Mouse (Mus musculus) gastrocnemius, postnatal 36 days (tissue): ENCODE data around the gene Svs1. TPM values are rescaled to one million over a fixed set of nuclear protein-coding genes. Genes with fewer than 3 reads are reported as not detected.
"Not testable (repeated sequence)": the region's sequence is repeated elsewhere in the genome, so short reads cannot be mapped to it uniquely, and the experiment has no call there.

Experiments used
- DNase-seq, 2 experiments: peaks; one replicate each; pipeline ENCODE4 v3.0.0; 2022
- intact Hi-C: fragments of 180-260 bp; cut with DNase I; formaldehyde crosslinking; loops from one replicate; pipeline ENCODE4 v1.15.1; 2025
- long read RNA-seq, 2 experiments: library from polyadenylated mRNA; stranded (forward); transcript quantifications; one replicate each; pipeline ENCODE4 v2.0.0; 2021
- total RNA-seq, 2 experiments: library from RNA; stranded (reverse); gene quantifications; 2 replicates each; pipeline ENCODE4 v1.2.3; 2021

The Svs1 gene
- total RNA-seq: not detected
- long read RNA-seq, experiment 1: 0 reads
- long read RNA-seq, experiment 2: 0 reads

- DNase-seq: no peak
- intact Hi-C loops: no loop called here
These were observed at the start of gene Svs1 for GRCm38 (mm10) chr6:48986444-48986990. TSS of gene Svs1 (plus strand) at chr6:48986861.

- no peak for DNase-seq
- intact Hi-C loops: no loop called here
These were observed 37.1 kb upstream of the Svs1 start for GRCm38 (mm10) chr6:48949596-48949995.

- no peak for DNase-seq
- intact Hi-C loops: no loop called here
These were observed 36.0 kb upstream of the Svs1 start for GRCm38 (mm10) chr6:48950676-48951075.

GRCm38 (mm10) chr6:48951630-48952029, 35.0 kb upstream of the Svs1 start:
- intact Hi-C loops: no loop called here
- no peak for DNase-seq

- no peak for DNase-seq
- intact Hi-C loops: no loop called here
These were observed 33.4 kb upstream of the Svs1 start for GRCm38 (mm10) chr6:48953220-48953619.

- intact Hi-C loops: no loop called here
- DNase-seq: no peak
These were observed 32.5 kb upstream of the Svs1 start for GRCm38 (mm10) chr6:48954211-48954610.

GRCm38 (mm10) chr6:48954946-48955345, 31.7 kb upstream of the Svs1 start:
- intact Hi-C loops: loop anchor here (5.0 kb wide), 1 partner anchor 138 kb away; no protein-coding TSS in a partner anchor
- no peak for DNase-seq

GRCm38 (mm10) chr6:48956785-48957184, 29.9 kb upstream of the Svs1 start:
- no peak for DNase-seq
- intact Hi-C loops: loop anchor here (5.0 kb wide), 1 partner anchor 139 kb away; no protein-coding TSS in a partner anchor

- intact Hi-C loops: loop anchor here (5.0 kb wide), 1 partner anchor 141 kb away; no protein-coding TSS in a partner anchor
These were observed 28.6 kb upstream of the Svs1 start for GRCm38 (mm10) chr6:48958053-48958452.

GRCm38 (mm10) chr6:48959151-48959550, 27.5 kb upstream of the Svs1 start:
- intact Hi-C loops: loop anchor here (5.0 kb wide), 1 partner anchor 142 kb away; no protein-coding TSS in a partner anchor

More at GRCm38 (mm10) chr6:48958053-48958452, 28.6 kb upstream of the Svs1 start:
- no peak for DNase-seq

GRCm38 (mm10) chr6:48966696-48967095, 20.0 kb upstream of the Svs1 start:
- intact Hi-C loops, DNase-seq: not testable (repeated sequence)

More at GRCm38 (mm10) chr6:48959151-48959550, 27.5 kb upstream of the Svs1 start:
- DNase-seq: not testable (repeated sequence)

- intact Hi-C loops: no loop called here
- DNase-seq: no peak
These were observed 18.8 kb upstream of the Svs1 start for GRCm38 (mm10) chr6:48967868-48968267.

GRCm38 (mm10) chr6:48974663-48975062, 12.0 kb upstream of the Svs1 start, which contains the start of gene Doxl2:
TSS of gene Doxl2 (plus strand) at chr6:48974963.
- intact Hi-C loops: no loop called here
- DNase-seq: no peak

GRCm38 (mm10) chr6:48979616-48980015, 7.0 kb upstream of the Svs1 start:
- no peak for DNase-seq
- intact Hi-C loops: no loop called here

- intact Hi-C loops: no loop called here
- no peak for DNase-seq
These were observed 4.4 kb upstream of the Svs1 start for GRCm38 (mm10) chr6:48982305-48982704.

GRCm38 (mm10) chr6:48989971-48990370, 3.3 kb downstream of the Svs1 start:
- intact Hi-C loops: no loop called here
- DNase-seq: no peak

- intact Hi-C loops: no loop called here
- no peak for DNase-seq
These were observed 5.3 kb downstream of the Svs1 start for GRCm38 (mm10) chr6:48991991-48992390.

GRCm38 (mm10) chr6:48998186-48998585, 11.5 kb downstream of the Svs1 start:
- intact Hi-C loops: no loop called here
- no peak for DNase-seq

GRCm38 (mm10) chr6:48998796-48999195, 12.1 kb downstream of the Svs1 start:
- intact Hi-C loops: no loop called here

GRCm38 (mm10) chr6:49003381-49003780, 16.7 kb downstream of the Svs1 start:
- intact Hi-C loops: no loop called here
- no peak for DNase-seq

More at GRCm38 (mm10) chr6:48998796-48999195, 12.1 kb downstream of the Svs1 start:
- DNase-seq: no peak

- intact Hi-C loops: no loop called here
- DNase-seq: peak; percentile 28 to 44
These were observed 21.3 kb downstream of the Svs1 start for GRCm38 (mm10) chr6:49007981-49008380.

GRCm38 (mm10) chr6:49008420-49009160, 21.9 kb downstream of the Svs1 start:
- intact Hi-C loops: no loop called here
- no peak for DNase-seq
